Mouse (Mus musculus) CD4-positive, CD25-positive, alpha-beta regulatory T cell, adult 4 months (primary cell): ENCODE measurements around the gene Rhob. TPM values are rescaled to one million over a fixed set of nuclear protein-coding genes. Genes with fewer than 3 reads are reported as not detected.

Source experiments
- ATAC-seq: one replicate; pipeline ENCODE4 v1.8.0; 2017
- polyA plus RNA-seq, 2 experiments: library from polyadenylated mRNA; unstranded; fragments of 100-300 nt; shearing (Covaris generic); gene quantifications; one replicate each; pipeline ENCODE4 v1.2.1; 2017

The Rhob gene
- polyA plus RNA-seq, 2 experiments from 2014 or later = 0.76 to 1.0 TPM

- no peak for ATAC-seq
These were observed 4.3 kb upstream of the Rhob start for GRCm38 (mm10) chr12:8504131-8504530.

GRCm38 (mm10) chr12:8502546-8502945, 2.7 kb upstream of the Rhob start:
- no peak for ATAC-seq

GRCm38 (mm10) chr12:8501571-8502305, 1.9 kb upstream of the Rhob start:
- no peak for ATAC-seq

GRCm38 (mm10) chr12:8500597-8501570, 1.1 kb upstream of the Rhob start:
- ATAC-seq = peak; percentile 1

- ATAC-seq = peak; percentile 26
These were observed 573 bp downstream of the Rhob start for GRCm38 (mm10) chr12:8499001-8499870.

GRCm38 (mm10) chr12:8498591-8499000, 1.2 kb downstream of the Rhob start:
- ATAC-seq = no peak

- ATAC-seq = no peak
These were observed 1.6 kb downstream of the Rhob start for GRCm38 (mm10) chr12:8498148-8498571.

GRCm38 (mm10) chr12:8497314-8497706, 2.5 kb downstream of the Rhob start:
- no peak for ATAC-seq

- no peak for ATAC-seq
These were observed 3.0 kb downstream of the Rhob start for GRCm38 (mm10) chr12:8496679-8497313.

GRCm38 (mm10) chr12:8495881-8496678, 3.7 kb downstream of the Rhob start:
- no peak for ATAC-seq

- ATAC-seq = no peak
These were observed 5.1 kb downstream of the Rhob start for GRCm38 (mm10) chr12:8494675-8495074.

- no peak for ATAC-seq
These were observed 6.4 kb downstream of the Rhob start for GRCm38 (mm10) chr12:8493386-8493785.

- ATAC-seq = no peak
These were observed 10.7 kb downstream of the Rhob start for GRCm38 (mm10) chr12:8489098-8489497.

GRCm38 (mm10) chr12:8488652-8488980, 11.2 kb downstream of the Rhob start:
- no peak for ATAC-seq

GRCm38 (mm10) chr12:8487959-8488651, 11.7 kb downstream of the Rhob start:
- no peak for ATAC-seq

GRCm38 (mm10) chr12:8487281-8487680, 12.5 kb downstream of the Rhob start:
- ATAC-seq = no peak

- ATAC-seq = no peak
These were observed 14.6 kb downstream of the Rhob start for GRCm38 (mm10) chr12:8485247-8485646.

GRCm38 (mm10) chr12:8482169-8482568, 17.6 kb downstream of the Rhob start:
- ATAC-seq = no peak

GRCm38 (mm10) chr12:8474836-8475387, 24.9 kb downstream of the Rhob start:
- no peak for ATAC-seq
